Mouse (Mus musculus) left cerebral cortex, adult 8-10 months (tissue): ENCODE results near the gene Clmn. TPM values are rescaled to one million over a fixed set of nuclear protein-coding genes. Genes with fewer than 3 reads are reported as not detected.
A peak's percentile ranks its signal among the peaks of the same experiment; 100 is the strongest.

Source experiments
- DNase-seq, 2 experiments: peaks; one replicate each; pipeline ENCODE4 v3.0.0; 2022; ENCODE audit warnings: low spot score in 2 of 2
- total RNA-seq, 4 experiments: library from RNA; stranded (reverse); gene quantifications; 2 replicates each; pipeline ENCODE4 v1.2.4; 2022

Gene Clmn
- total RNA-seq, 4 experiments from 2014 or later: 51.6 to 64.6 (median 61.5) TPM

DNA sequence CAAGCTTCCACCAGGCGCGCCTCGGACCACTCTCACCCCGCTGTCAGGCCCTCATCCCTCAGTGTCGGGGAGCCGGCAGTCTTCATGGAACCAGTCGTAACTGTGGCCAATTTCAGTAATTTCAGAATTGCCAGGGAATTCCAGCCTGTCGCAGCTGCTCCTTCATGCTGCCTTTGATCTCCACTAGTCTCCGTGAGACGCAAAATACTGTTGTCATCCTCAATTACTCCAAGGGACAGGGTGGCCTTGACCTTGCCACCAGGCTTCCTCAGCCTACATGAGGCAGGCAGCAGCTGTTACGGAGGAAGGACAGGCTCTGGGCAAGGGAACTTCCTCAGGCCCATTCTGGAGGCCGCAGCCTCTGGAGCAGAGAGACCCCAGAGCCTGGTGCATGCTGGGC lies 15.5 kb upstream of the Clmn start:
- DNase-seq: no peak

DNA sequence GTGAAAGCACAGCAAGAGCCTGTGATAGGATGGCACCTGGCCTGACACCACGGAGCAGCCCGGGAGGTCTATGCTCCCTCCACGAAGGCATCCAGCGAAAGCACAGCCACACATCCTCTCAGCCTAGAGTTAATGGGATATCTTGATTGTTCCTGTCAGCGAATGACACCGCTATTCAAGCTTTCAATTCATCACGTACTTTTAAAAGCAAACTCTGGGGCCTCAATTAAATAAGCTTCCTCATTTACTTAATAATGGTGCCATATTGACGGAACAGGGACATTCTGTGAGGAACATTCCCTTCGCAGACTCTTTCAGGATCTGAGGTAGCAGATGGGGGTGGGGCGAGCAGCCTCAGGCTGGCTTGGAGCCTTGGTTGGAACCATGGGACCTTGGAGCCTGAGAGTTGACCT lies 14.7 kb upstream of the Clmn start:
- no peak for DNase-seq

DNA sequence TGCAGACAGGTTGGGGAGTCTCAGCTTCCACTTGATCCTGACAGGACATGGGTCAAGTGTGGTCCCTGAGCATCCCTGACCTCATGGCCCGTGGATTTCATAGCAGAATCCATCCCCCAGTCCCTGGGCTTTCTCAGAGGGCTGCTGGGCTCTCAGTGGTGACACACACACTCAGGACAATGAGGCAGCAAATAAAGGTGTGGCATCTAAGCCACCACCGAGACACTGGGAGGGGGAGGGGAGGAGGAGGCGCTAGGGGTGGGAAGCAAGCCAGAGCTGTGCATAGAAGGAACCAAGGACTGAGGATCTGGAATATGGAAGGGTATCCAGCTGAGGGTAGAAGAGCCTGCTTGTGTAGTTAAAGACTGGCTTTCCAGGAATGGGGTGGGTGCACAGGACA lies 11.2 kb upstream of the Clmn start:
- no peak for DNase-seq

DNA sequence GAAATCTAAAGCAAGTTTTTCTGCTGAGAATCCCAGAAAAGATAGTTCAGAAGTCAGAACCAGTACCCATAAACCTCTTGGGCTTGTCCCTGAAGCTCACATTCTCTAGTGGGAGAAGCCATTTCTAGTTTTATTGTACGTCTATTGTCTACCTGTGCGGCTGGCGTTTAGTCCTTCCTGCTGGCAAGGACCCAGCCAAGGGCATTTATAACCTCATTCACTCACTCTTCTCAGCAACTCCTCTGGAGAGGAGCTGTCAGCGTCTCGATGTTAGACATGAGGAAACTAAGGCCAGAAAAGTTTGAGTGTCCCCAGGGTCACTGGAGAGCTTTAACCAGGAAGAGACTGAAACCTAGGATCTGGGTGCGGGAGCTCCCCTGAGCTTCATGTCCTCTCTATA lies 7.1 kb upstream of the Clmn start:
- no peak for DNase-seq

DNA sequence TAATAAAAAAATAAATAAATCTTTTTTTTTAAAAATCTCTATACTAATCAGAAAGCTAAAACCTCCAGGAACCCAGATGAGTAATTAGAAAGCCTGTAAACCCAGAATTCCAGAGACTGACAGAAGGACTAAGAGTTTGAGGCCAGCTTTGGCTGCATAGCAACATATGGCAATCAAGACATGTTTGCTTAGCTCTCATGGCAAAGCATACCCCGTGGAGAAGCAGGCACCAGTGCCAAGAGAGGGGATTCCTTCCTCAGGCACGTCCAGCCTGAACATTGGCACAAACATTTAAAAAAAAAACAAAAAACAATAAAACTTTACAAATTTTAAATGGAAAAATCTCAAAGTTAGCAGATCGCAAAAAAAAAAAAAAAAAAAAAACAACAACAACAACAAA lies 4.9 kb upstream of the Clmn start:
- DNase-seq: no peak

DNA sequence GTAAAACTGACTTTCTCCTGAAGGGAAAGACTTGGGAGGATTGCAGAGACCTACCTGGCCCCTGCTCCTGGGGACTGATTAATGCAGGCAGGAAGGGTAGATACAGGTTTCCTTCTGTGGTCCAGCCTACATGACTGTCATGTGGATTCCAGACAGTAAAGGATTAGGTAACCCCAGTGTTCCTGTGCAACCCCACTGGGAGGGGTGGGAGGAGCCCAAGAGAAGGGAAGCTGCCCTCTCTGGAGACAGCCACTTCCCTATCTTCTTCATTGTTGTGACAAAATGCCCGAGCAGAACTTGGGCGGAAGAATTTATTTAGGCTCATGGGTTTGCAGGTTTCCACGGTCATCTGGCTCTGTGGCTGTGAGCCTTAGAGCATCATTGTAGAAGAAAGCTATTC lies 3.6 kb upstream of the Clmn start:
- DNase-seq: no peak

DNA sequence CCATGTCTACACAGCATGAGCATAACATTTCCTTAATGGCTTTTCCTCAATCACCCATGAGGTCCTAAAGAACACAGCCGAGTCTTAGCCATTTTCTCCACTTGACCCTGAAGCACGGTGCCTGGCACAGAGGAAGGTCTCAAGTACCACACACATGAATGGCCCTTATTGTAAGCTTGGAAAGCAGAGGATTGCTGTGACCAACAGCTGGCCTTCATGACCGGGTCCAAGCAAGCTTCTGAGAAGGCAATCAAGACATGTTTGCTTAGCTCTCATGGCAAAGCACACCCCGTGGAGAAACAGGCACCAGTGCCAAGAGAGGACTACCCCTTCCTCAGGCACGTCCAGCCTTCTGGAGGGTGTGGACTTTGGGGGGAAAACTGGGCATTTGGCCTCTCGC lies 3.0 kb upstream of the Clmn start:
- no peak for DNase-seq

DNA sequence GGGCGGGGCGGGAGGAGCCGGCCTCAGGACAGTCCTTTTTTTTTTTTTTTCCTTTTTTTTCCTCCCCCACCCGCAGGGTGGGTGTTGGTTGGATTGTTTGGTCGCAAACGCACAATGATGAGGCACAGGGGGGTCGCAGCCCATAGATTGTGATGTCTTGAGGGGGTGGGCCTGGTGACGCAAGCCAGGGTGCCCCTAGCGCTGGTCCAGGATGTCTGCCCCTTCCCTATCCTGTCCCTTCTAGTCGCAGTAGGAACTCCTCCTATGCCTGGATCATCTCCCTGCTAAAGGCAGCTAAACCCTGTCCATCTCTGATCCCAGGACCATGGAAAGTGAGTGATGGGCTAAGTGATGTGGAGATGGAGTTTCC lies 275 bp upstream of the Clmn start:
- DNase-seq: no peak

DNA sequence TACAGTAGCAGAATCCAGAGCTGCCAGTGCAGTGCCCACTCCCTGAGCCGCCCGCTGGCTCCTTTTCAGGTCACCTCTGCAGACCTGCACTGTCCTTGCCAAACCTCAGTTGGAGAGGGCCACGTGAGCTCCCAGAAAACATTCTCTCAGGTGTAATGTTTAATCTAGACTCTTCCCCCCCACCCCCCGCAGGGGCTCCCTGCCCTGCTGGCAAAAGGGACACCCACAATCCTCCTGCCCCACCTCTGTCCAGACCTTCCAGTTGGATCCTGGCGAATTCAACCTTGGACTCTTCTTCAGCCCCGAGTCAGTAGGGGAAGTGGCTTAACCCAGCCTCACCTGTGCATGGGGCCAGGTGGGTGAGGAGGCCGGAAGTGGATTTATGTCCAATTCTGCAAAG lies 1.2 kb downstream of the Clmn start:
- no peak for DNase-seq

DNA sequence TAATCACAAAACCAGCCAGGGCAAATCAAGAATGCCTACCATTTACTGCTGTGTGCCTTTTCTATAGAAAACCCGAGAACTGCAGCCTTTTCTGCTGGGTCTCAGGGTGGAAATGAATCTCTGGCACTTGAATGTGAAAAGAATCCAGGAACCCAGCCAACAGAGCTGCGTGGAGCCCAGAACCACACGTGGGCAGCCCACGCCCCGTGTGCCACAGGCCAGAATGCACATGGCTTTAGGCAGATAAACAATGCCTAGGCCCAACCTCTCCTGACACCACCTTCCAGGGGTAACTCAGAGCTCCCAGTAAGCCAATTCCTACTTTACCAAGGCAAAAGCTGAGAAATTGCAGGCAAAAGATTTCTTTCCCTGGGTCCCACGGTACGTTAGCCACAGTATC lies 5.7 kb downstream of the Clmn start:
- peak in 1 of 2 experiments; percentile 67 for DNase-seq

DNA sequence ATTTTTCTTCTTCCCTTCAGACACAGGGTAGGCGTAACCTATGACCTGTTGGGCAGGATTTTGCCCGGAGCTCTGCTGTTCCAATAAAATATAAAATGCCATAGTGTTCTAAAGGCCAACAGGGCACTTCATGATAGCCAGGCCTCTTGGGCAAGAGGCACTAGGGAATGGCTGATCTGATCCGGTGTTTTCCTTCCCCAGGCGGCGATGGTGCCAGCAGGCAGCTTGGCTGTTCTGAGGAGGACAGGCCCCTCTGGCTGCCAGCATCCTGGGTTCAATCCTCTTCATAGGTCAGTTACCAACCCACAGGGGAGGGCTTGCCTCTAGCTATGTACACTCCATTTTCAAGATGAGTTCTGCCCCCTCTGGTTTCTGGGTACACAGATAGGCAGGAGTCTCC lies 6.1 kb downstream of the Clmn start:
- no peak for DNase-seq

DNA sequence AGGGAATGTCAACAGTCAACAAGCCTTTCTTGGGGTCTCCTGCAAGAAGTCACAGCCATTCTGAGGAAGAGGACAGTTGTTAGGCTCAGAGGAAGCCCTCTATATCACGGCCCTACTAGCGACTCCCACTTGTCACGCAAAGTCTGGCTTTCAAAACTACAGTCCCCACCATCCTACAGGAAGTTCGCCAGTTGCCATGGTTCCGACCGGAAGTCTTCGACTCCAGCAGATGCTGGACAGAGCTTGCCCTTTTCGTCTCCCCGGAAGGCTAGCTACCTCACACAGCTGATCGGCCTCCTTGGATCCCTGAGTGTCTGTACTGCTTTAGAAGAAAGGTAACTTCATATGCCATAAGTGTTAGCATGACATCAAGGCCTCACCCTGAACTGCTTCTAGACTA lies 7.3 kb downstream of the Clmn start:
- no peak for DNase-seq

DNA sequence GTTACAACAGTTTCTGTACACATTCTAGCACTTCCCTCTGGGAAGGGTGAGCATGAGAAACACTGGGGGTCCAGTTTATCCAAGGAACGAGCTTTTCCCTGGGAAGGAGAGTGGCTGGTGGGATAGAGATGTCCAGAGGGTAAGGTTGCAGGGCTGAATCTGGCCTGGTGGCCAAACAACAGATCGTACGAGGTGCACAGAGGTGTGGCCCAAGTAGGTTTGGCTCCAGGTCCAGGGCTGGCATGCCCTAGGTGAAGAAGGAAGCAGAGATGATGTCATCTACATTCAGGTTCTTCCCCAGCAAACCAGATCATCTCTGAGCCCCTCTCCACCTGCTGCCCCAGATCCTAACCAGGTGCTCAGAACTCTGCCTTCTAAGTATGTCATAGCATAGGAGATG lies 8.3 kb downstream of the Clmn start:
- DNase-seq: no peak

DNA sequence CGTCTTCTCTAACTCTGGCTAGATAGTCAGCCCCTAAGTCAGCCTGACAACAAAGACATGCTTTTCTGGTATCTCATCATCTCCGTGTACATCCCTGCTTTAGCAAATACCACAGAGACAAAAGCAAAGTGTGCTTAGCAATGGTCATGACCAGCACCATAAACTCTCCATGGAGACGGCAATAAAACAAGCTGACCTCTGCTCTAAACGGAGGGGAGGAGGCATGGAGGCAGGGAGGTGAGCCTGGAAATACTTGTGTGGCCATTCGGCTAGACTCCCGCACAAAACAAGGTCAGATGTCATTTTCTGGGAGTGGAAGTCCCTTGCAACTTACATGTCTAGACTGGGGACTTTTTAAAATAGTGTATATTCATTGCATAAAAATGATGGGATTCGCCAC lies 9.3 kb downstream of the Clmn start:
- DNase-seq: no peak

DNA sequence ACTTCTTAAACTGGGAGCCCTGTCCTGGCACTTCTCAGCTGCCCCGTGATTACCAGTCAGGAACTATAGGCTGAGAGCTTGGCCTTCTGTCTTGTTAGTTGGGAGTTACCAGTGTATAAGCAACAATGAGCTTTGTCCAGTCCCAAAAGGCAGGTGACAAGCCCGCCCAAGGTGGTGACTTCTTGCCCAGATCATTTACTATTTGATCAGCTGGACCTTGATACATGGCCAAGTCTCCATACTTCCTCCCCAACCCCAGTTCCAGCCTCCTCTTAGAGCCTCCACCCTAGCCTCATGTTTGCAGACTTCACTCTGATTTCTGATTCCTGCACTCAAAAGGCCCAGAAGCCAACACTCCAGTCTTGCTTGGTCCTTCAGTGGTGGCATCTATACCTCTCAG lies 10.1 kb downstream of the Clmn start:
- no peak for DNase-seq

DNA sequence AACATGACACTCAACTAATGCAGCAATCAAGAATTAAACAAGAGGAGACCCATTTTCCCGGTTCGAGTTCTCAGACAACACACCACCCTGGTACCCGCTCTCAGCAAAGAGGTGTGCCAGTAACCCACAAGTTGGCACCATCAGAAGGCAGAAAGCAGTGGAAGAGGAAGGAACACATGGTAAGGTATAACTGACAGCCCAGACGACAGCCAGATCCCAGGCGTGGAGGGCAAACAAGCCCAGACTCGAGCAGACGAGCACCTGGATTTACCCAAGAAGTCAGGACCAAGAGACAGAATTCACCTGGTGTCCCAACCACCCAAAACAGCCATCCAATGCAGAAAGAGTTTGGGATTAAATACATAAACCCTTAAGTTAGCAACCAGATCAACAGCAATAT lies 11.5 kb downstream of the Clmn start:
- DNase-seq: no peak

DNA sequence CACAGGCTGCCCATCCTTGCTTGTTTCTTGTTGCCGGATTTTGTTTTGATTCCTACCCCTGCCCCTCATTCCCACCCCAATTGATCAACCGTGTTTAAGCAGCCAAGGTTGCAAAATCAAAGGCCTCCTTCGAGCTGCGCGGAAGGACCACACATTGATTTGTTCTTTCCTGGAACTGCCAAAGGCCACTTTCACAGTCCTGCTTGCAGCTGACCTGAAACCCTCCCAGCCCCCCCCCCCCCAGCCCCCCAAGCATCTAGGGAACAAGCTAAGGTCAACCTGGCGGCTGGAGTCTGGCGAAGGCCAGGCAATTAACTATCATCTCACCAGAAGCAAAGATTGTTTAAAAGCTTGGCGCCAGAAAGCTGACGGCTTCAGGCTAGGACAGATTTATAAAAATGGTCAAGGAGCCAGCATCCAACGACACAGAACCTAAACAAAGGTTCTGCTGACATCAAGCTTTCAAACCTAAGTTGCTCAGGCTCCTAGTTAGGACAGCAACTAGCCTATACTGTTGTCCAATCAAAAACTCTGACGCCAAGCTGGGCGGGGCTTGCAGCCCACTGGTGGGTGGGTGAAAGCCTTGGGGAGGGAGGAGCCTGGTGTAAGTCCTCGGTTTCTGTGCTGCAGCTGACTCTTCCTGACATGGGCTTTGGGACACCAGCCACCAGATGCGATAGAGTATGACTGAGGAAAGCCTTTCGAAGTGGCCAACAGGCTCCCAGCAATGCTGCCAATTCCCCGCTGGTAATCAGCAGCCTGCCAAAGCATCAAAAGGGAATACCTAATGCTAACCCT lies 13.0 kb downstream of the Clmn start:
- peak in 1 of 2 experiments; percentile 66 for DNase-seq

DNA sequence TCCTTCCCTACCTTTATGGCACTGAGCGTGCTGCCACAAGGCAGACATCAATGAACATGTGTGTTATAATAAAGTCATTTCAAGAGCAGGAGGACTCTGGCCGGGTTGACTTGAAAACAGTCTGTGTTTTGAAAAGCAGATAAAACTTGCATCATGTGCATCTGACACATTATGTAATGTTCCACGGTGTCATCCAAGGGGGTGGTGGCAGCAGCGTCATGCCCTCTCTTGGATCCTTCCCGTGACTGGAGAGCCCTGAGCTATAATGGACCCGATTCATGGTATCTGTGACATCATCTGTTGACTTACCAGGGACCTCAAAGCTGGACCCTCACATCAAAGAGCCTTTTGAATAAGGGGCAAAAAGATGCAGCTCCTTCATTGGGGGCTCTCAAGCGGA lies 14.8 kb downstream of the Clmn start:
- no peak for DNase-seq

DNA sequence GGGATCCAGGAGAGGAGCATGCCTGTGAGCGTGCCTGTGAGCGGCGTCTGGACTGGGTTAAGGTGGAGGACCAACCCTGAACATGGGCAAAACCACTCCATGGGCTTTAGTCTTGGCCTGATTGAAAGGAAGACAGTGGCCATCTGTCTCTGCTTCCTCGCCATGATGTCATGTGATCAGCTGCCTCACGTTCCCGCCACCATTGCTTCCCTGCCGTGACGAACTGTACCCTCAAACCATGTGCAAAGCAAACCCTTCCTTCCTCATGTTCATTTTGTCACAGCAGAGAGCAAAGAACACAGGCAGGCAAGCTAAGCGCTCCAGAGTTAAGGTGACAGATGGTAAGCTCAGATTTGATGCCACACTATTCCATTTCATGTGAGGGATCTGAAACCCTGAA lies 16.2 kb downstream of the Clmn start:
- no peak for DNase-seq

DNA sequence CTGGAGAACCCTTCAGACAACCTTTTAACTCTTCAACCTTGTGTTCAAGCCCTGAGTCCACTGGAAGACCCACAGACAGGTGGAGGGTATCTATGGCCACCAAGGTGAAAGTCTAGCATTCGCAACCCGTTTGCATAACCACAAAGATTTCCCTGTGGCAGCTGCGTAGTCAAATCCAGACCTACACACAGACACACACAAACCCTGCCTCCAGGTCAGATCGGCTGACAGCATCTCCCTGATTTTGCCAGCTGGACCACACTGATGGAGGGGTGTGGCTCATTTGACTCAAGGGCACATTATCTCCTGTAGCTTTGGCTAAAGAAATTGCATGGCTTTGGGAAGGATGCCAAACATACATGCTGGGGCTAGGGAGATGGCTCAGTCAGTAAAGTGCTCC lies 17.6 kb downstream of the Clmn start:
- no peak for DNase-seq

DNA sequence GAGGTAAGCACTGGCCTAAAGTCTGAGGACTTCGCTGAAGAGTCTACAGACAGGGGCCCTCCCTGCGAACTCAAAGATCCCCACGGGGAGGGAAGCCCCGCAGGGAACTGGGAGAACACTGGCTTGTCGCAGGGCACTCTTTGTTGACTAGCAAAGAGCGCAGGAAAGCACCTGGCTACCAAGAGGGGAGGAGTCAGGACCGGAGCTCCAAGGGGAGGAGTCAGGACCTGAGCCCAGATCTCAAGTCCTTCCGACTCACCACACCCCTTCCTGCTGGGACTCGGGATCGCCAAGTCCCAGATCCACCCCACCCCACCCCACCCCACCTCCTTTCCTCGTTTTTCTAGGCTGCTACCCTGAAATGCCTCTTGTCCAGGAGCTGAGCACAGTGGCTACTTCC lies 19.2 kb downstream of the Clmn start:
- DNase-seq: no peak

DNA sequence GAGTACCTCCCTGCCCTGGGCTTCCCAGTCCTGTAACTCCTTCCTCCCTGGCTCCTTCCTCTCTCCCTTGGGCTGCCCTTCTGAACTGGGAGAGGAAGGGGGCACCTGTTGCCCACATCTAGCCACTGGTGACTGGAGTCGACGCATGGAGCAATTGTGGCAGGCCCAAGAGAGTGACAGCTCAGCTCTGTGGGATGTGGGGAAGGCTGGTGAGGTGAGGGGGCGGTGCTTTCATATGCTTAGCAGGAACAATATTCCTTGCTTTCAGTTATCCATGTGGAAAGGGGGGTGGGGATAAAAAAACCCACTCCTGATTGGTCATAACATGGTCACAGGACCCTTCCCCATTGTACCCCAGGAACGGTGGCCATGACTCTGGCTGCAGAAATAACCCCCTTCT lies 19.9 kb downstream of the Clmn start:
- DNase-seq: no peak

DNA sequence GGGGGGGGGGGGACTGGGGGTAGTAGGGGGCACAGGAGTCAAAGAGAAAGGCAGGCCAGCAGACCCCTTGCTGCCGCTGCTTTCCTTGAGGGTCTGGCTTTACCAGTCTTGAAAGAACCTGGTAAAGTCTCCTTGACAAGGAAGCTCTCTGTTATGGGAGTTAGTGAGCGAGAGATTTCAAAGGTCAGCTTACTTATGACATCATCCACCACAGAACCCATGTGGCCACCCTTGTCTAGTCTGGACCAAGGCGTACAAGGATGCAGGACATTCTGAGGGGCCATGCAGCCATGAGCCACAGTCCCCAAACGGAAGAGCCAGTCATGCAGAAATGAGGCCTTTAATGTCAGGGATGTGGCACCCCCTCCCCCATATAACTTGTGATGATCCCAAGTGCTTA lies 20.6 kb downstream of the Clmn start:
- no peak for DNase-seq

DNA sequence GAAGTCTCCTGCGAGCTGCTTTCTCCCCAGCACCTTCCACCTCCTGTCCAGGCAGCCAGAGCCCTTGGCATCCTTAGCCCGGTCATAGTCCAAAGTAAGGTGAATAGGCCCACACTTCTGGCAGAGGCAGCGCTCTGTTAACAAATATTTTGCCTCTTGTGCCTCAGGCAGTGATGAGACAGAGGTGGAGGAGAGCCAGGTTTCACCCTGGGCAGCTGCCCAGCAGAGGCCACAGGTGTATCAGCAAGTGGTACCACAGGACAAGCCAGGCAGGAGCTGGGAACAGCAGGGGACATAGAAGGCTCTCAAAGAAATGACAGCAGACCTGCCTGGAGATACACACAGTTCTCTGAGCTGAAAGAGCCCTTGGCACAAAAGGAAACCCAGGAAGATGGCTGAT lies 23.6 kb downstream of the Clmn start:
- DNase-seq: no peak
